Comparison of ENCODE assay signal across 8 mouse cellular contexts in genomic region chr9:21356981-21357718, GRCm38 (mm10). TPM values are rescaled to one million over a fixed set of nuclear protein-coding genes. Genes with fewer than 3 reads are reported as not detected.
DNase-seq lines count a peak whose midpoint lies in the region; ATAC-seq lines count a peak whose summit lies in the region.

No protein-coding gene starts in this region.

- peaks cover 33% of the 10 kb centered on the region for H3K36me3 ChIP-seq in limb, embryonic 13.5 days
- peaks cover 22% of the 10 kb centered on the region; the same call in 1 of the 2 replicates for H3K36me3 ChIP-seq in midbrain, embryonic 15.5 days (replicated peaks)
- peaks cover 18% of the 10 kb centered on the region for H3K36me3 ChIP-seq in splenic B cell, adult 2 months (ENCODE audit: control insufficient read depth, insufficient read depth, low read length, poor library complexity, severe bottlenecking)

- H3K4me2 ChIP-seq in limb, embryonic 13.5 days (replicated peaks), result no peak overlapping the region
- H3K4me2 ChIP-seq in midbrain, embryonic 15.5 days, result no peak overlapping the region

- H3K27ac ChIP-seq in limb, embryonic 13.5 days, result no peak overlapping the region
- no peak overlapping the region for H3K27ac ChIP-seq in midbrain, embryonic 15.5 days

- peaks cover 20% of the 10 kb centered on the region for H3K27me3 ChIP-seq in limb, embryonic 13.5 days
- 0 out of 2 replicates have a peak, but pooled peaks cover 3% of the 10 kb centered on the region for H3K27me3 ChIP-seq in midbrain, embryonic 15.5 days (replicated peaks)
- H3K27me3 ChIP-seq in splenic B cell, adult 2 months (ENCODE audit: control insufficient read depth, insufficient read depth, low read length, poor library complexity, severe bottlenecking), result no peaks in the 10 kb centered on the region

- peak; percentile 61 for DNase-seq in urinary bladder, postnatal 25 days (ENCODE audit: low spot score)
- DNase-seq in urinary bladder, postnatal 4 days (ENCODE audit: low spot score in 2 of 2), result no peak
- peak; percentile 87 to 88 for DNase-seq in cerebellum, postnatal 14 days
- peak; percentile 47 for DNase-seq in gastrocnemius, postnatal 25 days
- DNase-seq in kidney, adult 9 months, result peak; percentile 83
- DNase-seq in splenic B cell, adult 2 months (ENCODE audit: low read depth, low spot score), result peak; percentile 90

- WGBS in limb, embryonic 13.5 days, result 6% methylated on average over 1 of the region's 1 CpGs
- WGBS in midbrain, embryonic 15.5 days, result 0% methylated on average over 1 of the region's 1 CpGs

- ATAC-seq in limb, embryonic 13.5 days (ENCODE audit: low FRiP score, low read depth), result 0 out of 2 replicates have a peak, but pooled peaks have one; percentile 38
- peak; percentile 46; the same call in 1 of the 2 replicates for ATAC-seq in midbrain, embryonic 15.5 days (replicated peaks)

- H3K4me1 ChIP-seq in limb, embryonic 13.5 days, result peaks cover 11% of the 10 kb centered on the region
- no peaks in the 10 kb centered on the region for H3K4me1 ChIP-seq in midbrain, embryonic 15.5 days

- H3K9ac ChIP-seq in limb, embryonic 13.5 days, result no peak overlapping the region
- H3K9ac ChIP-seq in midbrain, embryonic 15.5 days, result no peak overlapping the region

- no peak overlapping the region for H3K4me3 ChIP-seq in limb, embryonic 13.5 days
- H3K4me3 ChIP-seq in midbrain, embryonic 15.5 days, result no peak overlapping the region

- H3K9me3 ChIP-seq in limb, embryonic 13.5 days, result no peaks in the 10 kb centered on the region
- H3K9me3 ChIP-seq in midbrain, embryonic 15.5 days, result no peaks in the 10 kb centered on the region

RNA-seq across cellular contexts. Expression of gene Ilf3, which starts 10.5 kb away (rescaled TPM):
- total RNA-seq in gastrocnemius, postnatal 25 days (2021), result 10 to 100 TPM; 17.9 to 19.2 TPM
- polyA plus RNA-seq in limb, embryonic 13.5 days (2015; fragmentation: Nextera tagmentation; extraction: Ambion mirVana), result 257 and 268 TPM in 2 replicates
- polyA plus RNA-seq in midbrain, embryonic 15.5 days (2015; fragmentation: Nextera tagmentation; extraction: Ambion mirVana), result 246 and 256 TPM in 2 replicates

RNA-seq across cellular contexts. Expression of gene Slc44a2, which starts 36.7 kb away (rescaled TPM):
- 100 to 1,000 TPM; 117 to 128 TPM for total RNA-seq in gastrocnemius, postnatal 25 days (2021)
- polyA plus RNA-seq in limb, embryonic 13.5 days (2015; fragmentation: Nextera tagmentation; extraction: Ambion mirVana), result 118 and 131 TPM in 2 replicates
- 63.3 and 70.0 TPM in 2 replicates for polyA plus RNA-seq in midbrain, embryonic 15.5 days (2015; fragmentation: Nextera tagmentation; extraction: Ambion mirVana)

RNA-seq across cellular contexts. Expression of gene Ap1m2, which starts 45.0 kb away (rescaled TPM):
- total RNA-seq in gastrocnemius, postnatal 25 days (2021), result not detected
- 10.5 and 11.7 TPM in 2 replicates for polyA plus RNA-seq in limb, embryonic 13.5 days (2015; fragmentation: Nextera tagmentation; extraction: Ambion mirVana)
- polyA plus RNA-seq in midbrain, embryonic 15.5 days (2015; fragmentation: Nextera tagmentation; extraction: Ambion mirVana), result 1.1 and 1.2 TPM in 2 replicates

RNA-seq across cellular contexts. Expression of gene Qtrt1, which starts 54.5 kb away (rescaled TPM):
- 1 to 10 TPM; 5.3 to 7.7 TPM for total RNA-seq in gastrocnemius, postnatal 25 days (2021)
- polyA plus RNA-seq in limb, embryonic 13.5 days (2015; fragmentation: Nextera tagmentation; extraction: Ambion mirVana), result 49.5 and 52.2 TPM in 2 replicates
- polyA plus RNA-seq in midbrain, embryonic 15.5 days (2015; fragmentation: Nextera tagmentation; extraction: Ambion mirVana), result 59.0 and 59.3 TPM in 2 replicates

Comparison
In these comparisons a context has a peak if more than half of its experiments do, and no peak if none do; other contexts are left out.
1. DNase-seq: peak in urinary bladder, postnatal 25 days (single experiment), cerebellum, postnatal 14 days (2 of 2), gastrocnemius, postnatal 25 days (single experiment), kidney, adult 9 months (single experiment) and splenic B cell, adult 2 months (single experiment); none in urinary bladder, postnatal 4 days (0 of 2).